Mouse (Mus musculus) midbrain, embryonic 14.5 days (tissue): Measurements from ENCODE around the gene Map2k2. TPM values are rescaled to one million over a fixed set of nuclear protein-coding genes. Genes with fewer than 3 reads are reported as not detected.
A peak's percentile ranks its signal among the peaks of the same experiment; 100 is the strongest.

ENCODE experiments used
- ATAC-seq: fragments of 200-750 bp; cut with Nextera tagmentation; 2 replicates; pipeline ENCODE4 v1.8.0; 2017; ENCODE audit warnings: moderate number of reproducible peaks, moderate library complexity; ENCODE audit not compliant: low FRiP score, low TSS enrichment
- DNase-seq: peaks from one replicate; pipeline ENCODE4 v3.0.0-alpha.2; 2015
- H3K27ac ChIP-seq: fragments of 300-500 bp; sonication (generic); replicated peaks from 2 replicates; pipeline ENCODE4 v1.5.1; 2014; ENCODE audit warnings: mild to moderate bottlenecking, low read depth, low read length, moderate library complexity
- H3K27me3 ChIP-seq: fragments of 300-500 bp; sonication (generic); 2 replicates; pipeline ENCODE4 v1.6.1; 2014; ENCODE audit warnings: low read length, control low read depth, mixed read lengths; ENCODE audit not compliant: control insufficient read depth, insufficient read depth
- H3K36me3 ChIP-seq: fragments of 300-500 bp; sonication (generic); 2 replicates; pipeline ENCODE4 v1.6.1; 2014; ENCODE audit warnings: low read length, control low read depth; ENCODE audit not compliant: control insufficient read depth, insufficient read depth
- H3K4me1 ChIP-seq: fragments of 300-500 bp; sonication (generic); 2 replicates; pipeline ENCODE4 v1.6.1; 2014; ENCODE audit warnings: mild to moderate bottlenecking, antibody characterized with exemption, low read length, control low read depth; ENCODE audit not compliant: control insufficient read depth, insufficient read depth
- H3K4me2 ChIP-seq: fragments of 300-500 bp; sonication (generic); 2 replicates; pipeline ENCODE4 v1.6.1; 2014; ENCODE audit warnings: mild to moderate bottlenecking, low read length, moderate library complexity
- H3K4me3 ChIP-seq: fragments of 300-500 bp; sonication (generic); replicated peaks from 2 replicates; pipeline ENCODE4 v1.5.1; 2014; ENCODE audit warnings: low read depth, low read length
- H3K9ac ChIP-seq: fragments of 300-500 bp; sonication (generic); replicated peaks from 2 replicates; pipeline ENCODE4 v1.6.1; 2014; ENCODE audit warnings: mild to moderate bottlenecking, low read length, moderate library complexity
- H3K9me3 ChIP-seq: fragments of 300-500 bp; sonication (generic); 2 replicates; pipeline ENCODE4 v1.6.1; 2016; ENCODE audit warnings: low read length, control low read depth, mixed read lengths; ENCODE audit not compliant: control insufficient read depth
- WGBS: fragments of 180-500 bp; shearing (Covaris S2); extraction: QIAGEN DNeasy Blood & Tissue Kit; methylation state at CpG from one replicate; pipeline ENCODE4 v1.1.7; 2014; 5-methylcytosine and 5-hydroxymethylcytosine counted together
- polyA plus RNA-seq: library from polyadenylated mRNA; unstranded; fragments of >200 nt; fragmentation: Nextera tagmentation; extraction: Ambion mirVana; gene quantifications from 2 replicates; pipeline ENCODE4 v1.2.1, GENCODE M21; 2014

Map2k2 gene
- polyA plus RNA-seq, 1 experiment from 2014 or later = 240 TPM

- Histone ChIP-seq H3K9ac (peak overlapping the region; percentile 81), H3K36me3 (peaks cover 6% of the 10 kb centered on the region), H3K4me2 (peak overlapping the region; percentile 71), H3K4me1 (peaks cover 30% of the 10 kb centered on the region), H3K27ac (peak overlapping the region; percentile 82; the same call in 1 of the 2 replicates), H3K27me3 (peaks cover 21% of the 10 kb centered on the region), H3K9me3 (no peaks in the 10 kb centered on the region), H3K4me3 (peak overlapping the region; percentile 78)
- 60% methylated on average over 11 of the region's 11 CpGs for WGBS
- ATAC-seq (no peak), DNase-seq (no peak)
These were observed 33.3 kb downstream of the Map2k2 start for GRCm38 (mm10) chr10:81138821-81139528.

GRCm38 (mm10) chr10:81139529-81139846, 33.8 kb downstream of the Map2k2 start:
- no peak overlapping the region for H3K9ac ChIP-seq
- 71% methylated on average over 4 of the region's 4 CpGs for WGBS
- H3K4me1 ChIP-seq = peaks cover 30% of the 10 kb centered on the region
- DNase-seq (no peak), ATAC-seq (no peak)
- H3K27me3 ChIP-seq = peaks cover 15% of the 10 kb centered on the region
- no peak overlapping the region for H3K4me3 ChIP-seq
- peaks cover 12% of the 10 kb centered on the region for H3K36me3 ChIP-seq
- no peaks in the 10 kb centered on the region for H3K9me3 ChIP-seq
- H3K4me2 ChIP-seq = peak overlapping the region; percentile 71; the same call in 1 of the 2 replicates
- H3K27ac ChIP-seq = no peak overlapping the region

DNA sequence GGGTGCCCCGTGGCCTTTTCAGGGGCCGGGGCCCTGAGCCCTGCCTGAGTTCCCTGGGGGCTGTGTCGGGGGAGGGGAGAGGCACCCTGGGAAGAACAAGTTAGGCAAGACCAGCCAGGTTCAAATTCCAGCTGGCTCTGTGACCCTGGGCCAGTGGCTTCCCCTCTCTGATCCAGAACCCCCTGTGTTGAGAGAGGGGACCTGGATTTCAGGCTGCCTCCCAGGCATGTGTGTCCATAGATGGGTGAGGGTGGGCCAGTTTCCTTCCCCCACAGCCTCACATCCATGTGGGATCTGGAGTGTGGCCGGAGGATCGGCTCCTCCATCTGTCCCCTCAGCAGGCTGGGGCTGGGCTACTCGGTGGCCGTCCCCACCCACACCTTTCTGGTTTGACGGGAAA, 34.3 kb downstream of the Map2k2 start:
- peak overlapping the region; percentile 71; the same call in 1 of the 2 replicates for H3K4me2 ChIP-seq
- no peaks in the 10 kb centered on the region for H3K9me3 ChIP-seq
- WGBS = 63% methylated on average over 8 of the region's 8 CpGs
- H3K9ac ChIP-seq = no peak overlapping the region; the same call in 1 of the 2 replicates
- ATAC-seq (no peak), DNase-seq (no peak)
- peaks cover 17% of the 10 kb centered on the region for H3K36me3 ChIP-seq
- peaks cover 30% of the 10 kb centered on the region for H3K4me1 ChIP-seq
- H3K27ac ChIP-seq = no peak overlapping the region
- H3K4me3 ChIP-seq = no peak overlapping the region
- peaks cover 10% of the 10 kb centered on the region for H3K27me3 ChIP-seq

- no peak overlapping the region for H3K4me3 ChIP-seq
- DNase-seq (no peak), ATAC-seq (no peak)
- peaks cover 26% of the 10 kb centered on the region for H3K4me1 ChIP-seq
- H3K9me3 ChIP-seq = no peaks in the 10 kb centered on the region
- no peak overlapping the region for H3K27ac ChIP-seq
- peaks cover 1% of the 10 kb centered on the region; the same call in 1 of the 2 replicates for H3K27me3 ChIP-seq
- H3K4me2 ChIP-seq = peak overlapping the region; percentile 11; the same call in 1 of the 2 replicates
- 82% methylated on average over 10 of the region's 10 CpGs for WGBS
- H3K36me3 ChIP-seq = peaks cover 26% of the 10 kb centered on the region
- H3K9ac ChIP-seq = 0 out of 2 replicates have a peak overlapping the region, but pooled peaks have one; percentile 29
These were observed 35.2 kb downstream of the Map2k2 start for GRCm38 (mm10) chr10:81140717-81141454.

- H3K4me2 ChIP-seq = no peak overlapping the region
- no peaks in the 10 kb centered on the region for H3K27me3 ChIP-seq
- H3K4me3 ChIP-seq = no peak overlapping the region
- no peaks in the 10 kb centered on the region for H3K9me3 ChIP-seq
- peaks cover 26% of the 10 kb centered on the region for H3K4me1 ChIP-seq
- H3K9ac ChIP-seq = 0 out of 2 replicates have a peak overlapping the region, but pooled peaks have one; percentile 6
- no peak overlapping the region for H3K27ac ChIP-seq
- peaks cover 33% of the 10 kb centered on the region for H3K36me3 ChIP-seq
- WGBS = 75% methylated on average over 7 of the region's 7 CpGs
- ATAC-seq = no peak
- no peak for DNase-seq
These were observed 35.9 kb downstream of the Map2k2 start for GRCm38 (mm10) chr10:81141455-81142210.

DNA sequence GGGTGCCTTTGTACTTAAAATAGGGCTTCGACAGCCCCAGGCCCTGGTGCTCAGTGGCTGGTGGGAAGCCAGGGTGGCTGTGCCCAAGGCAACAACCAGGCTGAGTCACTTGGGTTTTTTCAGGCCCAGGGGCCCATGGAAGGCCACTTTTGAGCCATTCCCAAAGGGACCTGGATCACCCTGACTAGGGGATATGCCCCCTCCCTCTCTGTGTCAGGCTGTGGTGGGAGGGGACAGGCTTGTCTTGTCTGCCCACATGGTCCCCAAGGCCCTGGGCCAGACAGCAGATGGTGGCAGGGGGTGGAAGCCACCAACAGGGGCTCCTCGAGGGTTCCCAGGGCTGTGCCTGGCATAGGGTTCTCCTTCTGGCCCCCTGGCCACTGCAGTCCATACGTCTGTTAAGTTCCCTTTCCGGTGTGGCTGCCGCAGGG, 36.9 kb downstream of the Map2k2 start:
- Histone ChIP-seq H3K4me3 (no peak overlapping the region), H3K4me2 (no peak overlapping the region), H3K27me3 (no peaks in the 10 kb centered on the region), H3K36me3 (peaks cover 41% of the 10 kb centered on the region), H3K9me3 (no peaks in the 10 kb centered on the region), H3K4me1 (peaks cover 26% of the 10 kb centered on the region), H3K9ac (peak overlapping the region; percentile 9; the same call in 1 of the 2 replicates), H3K27ac (0 out of 2 replicates have a peak overlapping the region, but pooled peaks have one; percentile 3)
- 56% methylated on average over 5 of the region's 5 CpGs for whole genome bisulfite sequencing
- ATAC-seq = no peak
- no peak for DNase-seq

GRCm38 (mm10) chr10:81143157-81143633, 37.5 kb downstream of the Map2k2 start:
- H3K9ac ChIP-seq = no peak overlapping the region
- peak overlapping the region; percentile 32; the same call in 1 of the 2 replicates for H3K27ac ChIP-seq
- peaks cover 47% of the 10 kb centered on the region for H3K36me3 ChIP-seq
- DNase-seq (no peak), ATAC-seq (no peak)
- peaks cover 25% of the 10 kb centered on the region for H3K4me1 ChIP-seq
- no peaks in the 10 kb centered on the region for H3K9me3 ChIP-seq
- no peak overlapping the region for H3K4me3 ChIP-seq
- no peak overlapping the region for H3K4me2 ChIP-seq
- H3K27me3 ChIP-seq = no peaks in the 10 kb centered on the region
- WGBS = 95% methylated on average over 7 of the region's 7 CpGs

GRCm38 (mm10) chr10:81143845-81144437, 38.2 kb downstream of the Map2k2 start:
- Histone ChIP-seq H3K4me3 (no peak overlapping the region), H3K27me3 (no peaks in the 10 kb centered on the region), H3K9me3 (no peaks in the 10 kb centered on the region), H3K4me1 (peaks cover 18% of the 10 kb centered on the region), H3K27ac (no peak overlapping the region), H3K9ac (no peak overlapping the region), H3K36me3 (peaks cover 54% of the 10 kb centered on the region), H3K4me2 (no peak overlapping the region)
- 96% methylated on average over 52 of the region's 52 CpGs for WGBS
- DNase-seq = no peak
- ATAC-seq = no peak
